Mouse (Mus musculus) heart, embryonic 12.5 days (tissue): ENCODE data around the gene Bhlha15. TPM values are rescaled to one million over a fixed set of nuclear protein-coding genes. Genes with fewer than 3 reads are reported as not detected.

Experiments
- ATAC-seq: fragments of 200-750 bp; cut with Nextera tagmentation; 2 replicates; pipeline ENCODE4 v1.8.0; 2017; ENCODE audit warnings: moderate TSS enrichment, moderate library complexity; ENCODE audit not compliant: insufficient number of reproducible peaks, low FRiP score
- H3K27ac ChIP-seq: fragments of 300-500 bp; sonication (generic); 2 replicates; pipeline ENCODE4 v1.5.1; 2016; ENCODE audit warnings: mild to moderate bottlenecking, moderate library complexity; ENCODE audit not compliant: poor library complexity, severe bottlenecking
- H3K27me3 ChIP-seq: fragments of 300-500 bp; sonication (generic); replicated peaks from 2 replicates; pipeline ENCODE4 v1.6.1; 2016; ENCODE audit warnings: mild to moderate bottlenecking, moderate library complexity
- H3K36me3 ChIP-seq: fragments of 300-500 bp; sonication (generic); 2 replicates; pipeline ENCODE4 v1.6.1; 2016; ENCODE audit warnings: mild to moderate bottlenecking, moderate library complexity
- H3K4me1 ChIP-seq: fragments of 300-500 bp; sonication (generic); replicated peaks from 2 replicates; pipeline ENCODE4 v1.6.1; 2016; ENCODE audit warnings: mild to moderate bottlenecking
- H3K4me2 ChIP-seq: fragments of 300-500 bp; sonication (generic); 2 replicates; pipeline ENCODE4 v1.6.1; 2016; ENCODE audit warnings: mild to moderate bottlenecking, moderate library complexity
- H3K4me3 ChIP-seq: fragments of 300-500 bp; sonication (generic); 2 replicates; pipeline ENCODE4 v1.5.1; 2016; ENCODE audit warnings: mild to moderate bottlenecking
- H3K9ac ChIP-seq: fragments of 300-500 bp; sonication (generic); 2 replicates; pipeline ENCODE4 v1.6.1; 2016; ENCODE audit warnings: mild to moderate bottlenecking, moderate library complexity
- H3K9me3 ChIP-seq: fragments of 300-500 bp; sonication (generic); replicated peaks from 2 replicates; pipeline ENCODE4 v1.6.1; 2016; ENCODE audit warnings: mild to moderate bottlenecking, moderate library complexity
- WGBS: fragments of 180-500 bp; shearing (Covaris S2); methylation state at CpG from one replicate; pipeline ENCODE4 v1.1.7; 2016; 5-methylcytosine and 5-hydroxymethylcytosine counted together
- polyA plus RNA-seq: library from polyadenylated mRNA; unstranded; fragments of >200 nt; fragmentation: Nextera tagmentation; extraction: Ambion mirVana; gene quantifications from 2 replicates; pipeline ENCODE4 v1.2.1, GENCODE M21; 2016

Bhlha15 gene
- polyA plus RNA-seq, 1 experiment from 2014 or later = 0.46 TPM

DNA sequence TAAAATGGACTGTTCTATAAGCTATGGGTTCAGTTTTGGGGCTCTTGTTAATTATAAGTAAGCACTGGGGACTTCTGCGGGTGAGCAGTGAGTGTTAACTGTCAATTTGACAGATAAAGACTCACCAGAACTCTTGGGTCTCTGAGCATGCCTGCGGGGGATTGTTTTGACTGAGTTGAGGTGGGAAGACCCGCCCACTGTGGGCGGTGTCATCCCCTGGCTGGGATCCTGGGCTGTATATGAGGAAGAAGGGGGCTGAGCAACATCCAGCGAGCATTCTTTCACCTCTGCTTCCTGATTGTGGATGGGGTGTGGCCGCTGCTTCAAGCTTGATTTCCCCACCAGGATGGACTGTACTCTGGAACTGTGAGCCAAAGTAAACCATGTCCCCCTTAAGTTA, 44.1 kb downstream of the Bhlha15 start:
- Histone ChIP-seq H3K9me3 (peaks cover 3% of the 10 kb centered on the region; the same call in 1 of the 2 replicates), H3K27ac (no peak overlapping the region), H3K27me3 (no peaks in the 10 kb centered on the region), H3K4me2 (no peak overlapping the region), H3K36me3 (no peaks in the 10 kb centered on the region), H3K4me3 (no peak overlapping the region), H3K4me1 (no peaks in the 10 kb centered on the region; the same call in 1 of the 2 replicates), H3K9ac (no peak overlapping the region)
- ATAC-seq = no peak
- 62% methylated on average over 6 of the region's 6 CpGs for WGBS

GRCm38 (mm10) chr5:144234714-144235113, 44.6 kb downstream of the Bhlha15 start:
- H3K4me3 ChIP-seq = no peak overlapping the region
- H3K27me3 ChIP-seq = no peaks in the 10 kb centered on the region
- H3K27ac ChIP-seq = no peak overlapping the region
- H3K36me3 ChIP-seq = no peaks in the 10 kb centered on the region
- no peaks in the 10 kb centered on the region; the same call in 1 of the 2 replicates for H3K4me1 ChIP-seq
- H3K4me2 ChIP-seq = no peak overlapping the region
- ATAC-seq = no peak
- peaks cover 3% of the 10 kb centered on the region; the same call in 1 of the 2 replicates for H3K9me3 ChIP-seq
- no peak overlapping the region for H3K9ac ChIP-seq
- WGBS = 83% methylated on average over 7 of the region's 7 CpGs

DNA sequence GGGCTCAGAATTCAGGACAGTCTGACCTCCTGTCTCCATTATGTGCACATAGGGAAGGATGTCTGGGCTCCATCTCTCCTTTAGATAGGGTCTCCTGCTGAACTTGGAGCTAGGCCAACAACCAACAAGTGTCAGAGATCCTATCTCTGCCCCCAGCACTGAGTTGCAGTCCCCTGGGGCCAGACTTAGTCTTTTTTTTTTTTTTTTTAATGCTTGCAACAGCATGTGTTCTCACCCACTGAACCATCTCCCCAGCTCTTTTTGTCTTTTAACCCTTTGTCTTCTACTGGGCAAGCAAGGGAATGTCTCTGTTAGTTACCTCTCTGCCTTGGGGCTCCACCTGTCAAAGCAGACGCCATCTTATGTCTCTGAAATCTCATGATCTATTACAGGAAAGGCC, 48.9 kb downstream of the Bhlha15 start:
- H3K27ac ChIP-seq = no peak overlapping the region
- H3K4me1 ChIP-seq = no peaks in the 10 kb centered on the region; the same call in 1 of the 2 replicates
- H3K9me3 ChIP-seq = peaks cover 3% of the 10 kb centered on the region; the same call in 1 of the 2 replicates
- WGBS = 83% methylated on average over 1 of the region's 1 CpGs
- H3K9ac ChIP-seq = no peak overlapping the region
- H3K27me3 ChIP-seq = no peaks in the 10 kb centered on the region
- no peak overlapping the region for H3K4me2 ChIP-seq
- no peaks in the 10 kb centered on the region for H3K36me3 ChIP-seq
- no peak overlapping the region for H3K4me3 ChIP-seq
- ATAC-seq = no peak

Other genes starting within 250 kb of the Bhlha15 start
- 59.1 and 59.3 TPM in 2 replicates for gene Ccz1, start 175.4 kb upstream of the Bhlha15 start, polyA plus RNA-seq
- gene Ocm, start 163.6 kb upstream of the Bhlha15 start, polyA plus RNA-seq = not detected in 2 replicates
- gene Lmtk2, start 89.8 kb upstream of the Bhlha15 start, polyA plus RNA-seq = 6.9 and 7.6 TPM in 2 replicates
- gene Tecpr1, start 33.3 kb downstream of the Bhlha15 start, polyA plus RNA-seq = 19.1 and 19.3 TPM in 2 replicates
- 127 and 133 TPM in 2 replicates for gene Bri3, start 54.2 kb downstream of the Bhlha15 start, polyA plus RNA-seq
- gene Baiap2l1, start 167.8 kb downstream of the Bhlha15 start, polyA plus RNA-seq = 11.5 and 11.9 TPM in 2 replicates